Mouse (Mus musculus) bone marrow, adult 2 months (tissue): ENCODE results near the gene Kif14.

ENCODE experiments used
- CTCF ChIP-seq: fragments of 200-500 bp; IDR thresholded peaks from 2 replicates; pipeline ENCODE4 v1.5.1; 2011; ENCODE audit warnings: low read length, control low read depth; ENCODE audit not compliant: control insufficient read depth, insufficient read depth
- POLR2A ChIP-seq: fragments of 200-500 bp; IDR thresholded peaks from 2 replicates; pipeline ENCODE4 v1.6.1; 2011; ENCODE audit warnings: low read depth, mild to moderate bottlenecking, control low read depth, low read length, borderline replicate concordance; ENCODE audit not compliant: control insufficient read depth

- TF ChIP-seq CTCF (no peak), POLR2A (no peak)
Observed at GRCm38 (mm10) chr1:136547068-136547467, 80.9 kb downstream of the Kif14 start.
